In genomic region chr7:97679239-97679638, GRCm38 (mm10) we compare ENCODE assay signal across 12 mouse cellular contexts. TPM values are rescaled to one million over a fixed set of nuclear protein-coding genes. Genes with fewer than 3 reads are reported as not detected.
DNase-seq lines count a peak whose midpoint lies in the region; ATAC-seq and TF ChIP-seq lines count a peak whose summit lies in the region.
"Had no signal": no experiment of that assay in that cellular context is flagged by ENCODE, and none has a peak within 500 bp of the region (broad histone marks: within the 10 kb centered on the region; RNA-seq: fewer than 3 reads in every experiment).

No protein-coding gene starts in this region.

- H3K27ac ChIP-seq in limb, embryonic 14.5 days (replicated peaks; ENCODE audit: low read depth, low read length) = no peak overlapping the region
- H3K27ac ChIP-seq in limb, embryonic 10.5 days = no peak overlapping the region
- H3K27ac ChIP-seq: forebrain, embryonic 12.5 days; limb, embryonic 13.5 days; neural tube, embryonic 13.5 days had no signal

- H3K4me2 ChIP-seq in limb, embryonic 14.5 days (replicated peaks; ENCODE audit: low read depth, low read length, severe bottlenecking) = no peak overlapping the region
- H3K4me2 ChIP-seq: forebrain, embryonic 12.5 days; limb, embryonic 13.5 days; neural tube, embryonic 13.5 days had no signal

- H3K36me3 ChIP-seq in limb, embryonic 14.5 days (ENCODE audit: control insufficient read depth, insufficient read depth, low read length) = peaks cover 69% of the 10 kb centered on the region
- peaks cover 80% of the 10 kb centered on the region for H3K36me3 ChIP-seq in limb, embryonic 10.5 days

- H3K9ac ChIP-seq in limb, embryonic 14.5 days (ENCODE audit: low read depth, low read length, severe bottlenecking) = no peak overlapping the region
- H3K9ac ChIP-seq: forebrain, embryonic 12.5 days; limb, embryonic 13.5 days; neural tube, embryonic 13.5 days had no signal

- no peaks in the 10 kb centered on the region for H3K9me3 ChIP-seq in limb, embryonic 14.5 days (ENCODE audit: control insufficient read depth, low read length)
- H3K9me3 ChIP-seq in limb, embryonic 10.5 days (replicated peaks) = no peaks in the 10 kb centered on the region
- H3K9me3 ChIP-seq: forebrain, embryonic 12.5 days; limb, embryonic 13.5 days; neural tube, embryonic 13.5 days had no signal

- no peaks in the 10 kb centered on the region for H3K4me1 ChIP-seq in limb, embryonic 14.5 days (ENCODE audit: control insufficient read depth, insufficient read depth, low read length)
- no peaks in the 10 kb centered on the region for H3K4me1 ChIP-seq in limb, embryonic 10.5 days
- H3K4me1 ChIP-seq: forebrain, embryonic 12.5 days; limb, embryonic 13.5 days; neural tube, embryonic 13.5 days had no signal

- H3K4me3 ChIP-seq in limb, embryonic 14.5 days (replicated peaks; ENCODE audit: low read length) = no peak overlapping the region
- no peak overlapping the region for H3K4me3 ChIP-seq in limb, embryonic 10.5 days
- H3K4me3 ChIP-seq: forebrain, embryonic 12.5 days; limb, embryonic 13.5 days; neural tube, embryonic 13.5 days had no signal

- peak; percentile 61 for DNase-seq in cerebellum, adult 9-10 months
- DNase-seq in cerebellum, postnatal 36 days = no peak
- DNase-seq in limb, embryonic 14.5 days (ENCODE audit: low spot score) = peak; percentile 40
- no peak for DNase-seq in limb, embryonic 10.5 days (ENCODE audit: low spot score)
- peak; percentile 35 for DNase-seq in ZHBTc4 (ENCODE audit: low read depth, low spot score)
- no peak for DNase-seq in urinary bladder, postnatal 10 days (ENCODE audit: low spot score)
- no peak for DNase-seq in testis, postnatal 10 days (ENCODE audit: low spot score)
- DNase-seq: B cell, adult 2 months had no signal

- no peaks in the 10 kb centered on the region for H3K27me3 ChIP-seq in limb, embryonic 14.5 days (ENCODE audit: control insufficient read depth, insufficient read depth, low read length)
- no peaks in the 10 kb centered on the region for H3K27me3 ChIP-seq in limb, embryonic 10.5 days (ENCODE audit: low read depth, poor library complexity, severe bottlenecking)
- H3K27me3 ChIP-seq: forebrain, embryonic 12.5 days; limb, embryonic 13.5 days; neural tube, embryonic 13.5 days had no signal

- no peak for TF ChIP-seq POLR2A in limb, embryonic 14.5 days (IDR thresholded peaks at IDR 0.05; ENCODE audit: borderline replicate concordance, extremely low read depth, insufficient read depth, insufficient read length)

- WGBS in limb, embryonic 14.5 days = 27% methylated on average over 1 of the region's 1 CpGs
- WGBS in limb, embryonic 10.5 days = 21% methylated on average over 1 of the region's 1 CpGs

- no peak for ATAC-seq in limb, embryonic 14.5 days (ENCODE audit: low FRiP score, low read depth)
- ATAC-seq in megakaryocyte-erythroid progenitor cell, adult 5-6 weeks (replicated peaks; ENCODE audit: low FRiP score, low TSS enrichment, poor library complexity, severe bottlenecking) = 0 out of 2 replicates have a peak, but pooled peaks have one; percentile 55

RNA-seq across cellular contexts. Expression of gene Clns1a, which starts 17.2 kb away (rescaled TPM):
- 98.5 and 107 TPM in 2 replicates for polyA plus RNA-seq in limb, embryonic 14.5 days (2012; rRNA removed)
- polyA plus RNA-seq in limb, embryonic 14.5 days (2014; fragmentation: Nextera tagmentation; extraction: Ambion mirVana) = 193 and 199 TPM in 2 replicates
- polyA plus RNA-seq in limb, embryonic 10.5 days (2016; fragmentation: Nextera tagmentation; extraction: Ambion mirVana) = 314 and 345 TPM in 2 replicates
- 118 and 121 TPM in 2 replicates for total RNA-seq in megakaryocyte-erythroid progenitor cell, adult 5-6 weeks (2014; fragmentation: Nextera tagmentation)
- total RNA-seq in megakaryocyte-erythroid progenitor cell, adult 5-6 weeks (2017) = 181 and 238 TPM in 2 replicates

RNA-seq across cellular contexts. Expression of gene Aqp11, which starts 58.9 kb away (rescaled TPM):
- polyA plus RNA-seq in limb, embryonic 14.5 days (2012; rRNA removed) = 2.2 and 2.5 TPM in 2 replicates
- 3.4 and 4.2 TPM in 2 replicates for polyA plus RNA-seq in limb, embryonic 14.5 days (2014; fragmentation: Nextera tagmentation; extraction: Ambion mirVana)
- 2.8 and 2.9 TPM in 2 replicates for polyA plus RNA-seq in limb, embryonic 10.5 days (2016; fragmentation: Nextera tagmentation; extraction: Ambion mirVana)
- total RNA-seq in megakaryocyte-erythroid progenitor cell, adult 5-6 weeks (2014; fragmentation: Nextera tagmentation) = 16.4 and 23.0 TPM in 2 replicates
- total RNA-seq in megakaryocyte-erythroid progenitor cell, adult 5-6 weeks (2017) = 6.9 and 8.5 TPM in 2 replicates

Comparison
In these comparisons a context has a peak if more than half of its experiments do, and no peak if none do; other contexts are left out.
1. DNase-seq: peak in cerebellum, adult 9-10 months (single experiment), limb, embryonic 14.5 days (single experiment) and ZHBTc4 (single experiment); none in cerebellum, postnatal 36 days (0 of 2), limb, embryonic 10.5 days (single experiment), urinary bladder, postnatal 10 days (single experiment) and testis, postnatal 10 days (single experiment).